Mouse (Mus musculus) hindbrain, postnatal 0 days (tissue): ENCODE results near the gene Mid2. TPM values are rescaled to one million over a fixed set of nuclear protein-coding genes. Genes with fewer than 3 reads are reported as not detected.

ENCODE experiments used
- ATAC-seq: fragments of 200-750 bp; cut with Nextera tagmentation; 2 replicates; pipeline ENCODE4 v1.8.0; 2017; ENCODE audit warnings: mild to moderate bottlenecking, moderate TSS enrichment, moderate library complexity
- DNase-seq: peaks from one replicate; pipeline ENCODE4 v3.0.0-alpha.2; 2015; ENCODE audit warnings: low spot score
- H3K27ac ChIP-seq: fragments of 300-500 bp; sonication (generic); 2 replicates; pipeline ENCODE4 v1.5.1; 2014; ENCODE audit warnings: mild to moderate bottlenecking
- H3K27me3 ChIP-seq: fragments of 300-500 bp; sonication (generic); 2 replicates; pipeline ENCODE4 v1.6.1; 2014; ENCODE audit warnings: low read length, mixed read lengths; ENCODE audit not compliant: insufficient read depth
- H3K36me3 ChIP-seq: fragments of 300-500 bp; sonication (generic); 2 replicates; pipeline ENCODE4 v1.6.1; 2014; ENCODE audit warnings: low read length, mixed read lengths; ENCODE audit not compliant: insufficient read depth
- H3K4me1 ChIP-seq: fragments of 300-500 bp; sonication (generic); 2 replicates; pipeline ENCODE4 v1.6.1; 2014; ENCODE audit warnings: antibody characterized with exemption, low read length, mixed read lengths; ENCODE audit not compliant: insufficient read depth
- H3K4me2 ChIP-seq: fragments of 300-500 bp; sonication (generic); 2 replicates; pipeline ENCODE4 v1.6.1; 2014; ENCODE audit warnings: low read depth, mild to moderate bottlenecking, low read length, moderate library complexity, mixed read lengths
- H3K4me3 ChIP-seq: fragments of 300-500 bp; sonication (generic); 2 replicates; pipeline ENCODE4 v1.5.1; 2014; ENCODE audit warnings: low read length
- H3K9ac ChIP-seq: fragments of 300-500 bp; sonication (generic); replicated peaks from 2 replicates; pipeline ENCODE4 v1.6.1; 2014; ENCODE audit warnings: mild to moderate bottlenecking, low read length, moderate library complexity, mixed read lengths
- H3K9me3 ChIP-seq: fragments of 300-500 bp; sonication (generic); 2 replicates; pipeline ENCODE4 v1.6.1; 2016; ENCODE audit warnings: low read length, mixed read lengths
- CTCF ChIP-seq: IDR thresholded peaks from 2 replicates; pipeline ENCODE4 v1.5.1; 2016; ENCODE audit warnings: antibody characterized with exemption, control low read depth, low read depth
- WGBS: fragments of 180-500 bp; shearing (Covaris S2); extraction: QIAGEN DNeasy Blood & Tissue Kit; methylation state at CpG from one replicate; pipeline ENCODE4 v1.1.7; 2014; 5-methylcytosine and 5-hydroxymethylcytosine counted together
- polyA plus RNA-seq: library from polyadenylated mRNA; unstranded; fragments of >200 nt; fragmentation: Nextera tagmentation; extraction: Ambion mirVana; gene quantifications from 2 replicates; pipeline ENCODE4 v1.2.1, GENCODE M21; 2015
- total RNA-seq: library from RNA; depleted of rRNA; stranded (reverse); fragments of >200 nt; gene quantifications from 2 replicates; pipeline ENCODE4 v1.2.3, GENCODE M21; 2014; rRNA removed

The Mid2 gene
- total and polyA plus RNA-seq, 2 experiments from 2014 or later: 4.6 to 26.3 TPM

GRCm38 (mm10) chrX:140738986-140739385, 74.6 kb downstream of the Mid2 start:
- TF ChIP-seq CTCF: no peak
- Histone ChIP-seq H3K9ac (no peak overlapping the region), H3K27me3 (no peaks in the 10 kb centered on the region), H3K36me3 (no peaks in the 10 kb centered on the region), H3K4me2 (no peak overlapping the region), H3K27ac (no peak overlapping the region), H3K9me3 (no peaks in the 10 kb centered on the region), H3K4me1 (no peaks in the 10 kb centered on the region), H3K4me3 (no peak overlapping the region)
- ATAC-seq (no peak), DNase-seq (no peak)

- no peak for TF ChIP-seq CTCF
- no peak overlapping the region for H3K9ac ChIP-seq
- no peak overlapping the region for H3K4me2 ChIP-seq
- ATAC-seq: no peak
- H3K27ac ChIP-seq: no peak overlapping the region
- WGBS: 53% methylated on average over 5 of the region's 5 CpGs
- H3K27me3 ChIP-seq: no peaks in the 10 kb centered on the region
- no peaks in the 10 kb centered on the region for H3K9me3 ChIP-seq
- H3K4me3 ChIP-seq: no peak overlapping the region
- no peaks in the 10 kb centered on the region for H3K4me1 ChIP-seq
- no peaks in the 10 kb centered on the region for H3K36me3 ChIP-seq
- DNase-seq: no peak
Measured at GRCm38 (mm10) chrX:140743213-140743612, 78.8 kb downstream of the Mid2 start.

- H3K27ac ChIP-seq: no peak overlapping the region
- H3K36me3 ChIP-seq: no peaks in the 10 kb centered on the region
- no peaks in the 10 kb centered on the region for H3K4me1 ChIP-seq
- H3K4me2 ChIP-seq: no peak overlapping the region
- ATAC-seq (no peak), DNase-seq (no peak)
- no peaks in the 10 kb centered on the region for H3K9me3 ChIP-seq
- WGBS: 52% methylated on average over 1 of the region's 1 CpGs
- H3K27me3 ChIP-seq: no peaks in the 10 kb centered on the region
- H3K9ac ChIP-seq: no peak overlapping the region
- TF ChIP-seq CTCF: no peak
- H3K4me3 ChIP-seq: no peak overlapping the region
Measured at GRCm38 (mm10) chrX:140769794-140770193, 105.4 kb downstream of the Mid2 start.

- no peak overlapping the region for H3K9ac ChIP-seq
- 80% methylated on average over 2 of the region's 2 CpGs for WGBS
- H3K9me3 ChIP-seq: no peaks in the 10 kb centered on the region
- no peak for ATAC-seq
- no peak overlapping the region for H3K4me3 ChIP-seq
- no peak for DNase-seq
- no peak overlapping the region for H3K27ac ChIP-seq
- H3K36me3 ChIP-seq: no peaks in the 10 kb centered on the region
- TF ChIP-seq CTCF: no peak
- no peak overlapping the region for H3K4me2 ChIP-seq
- H3K4me1 ChIP-seq: no peaks in the 10 kb centered on the region
- H3K27me3 ChIP-seq: no peaks in the 10 kb centered on the region
Measured at GRCm38 (mm10) chrX:140805340-140805739, 140.9 kb downstream of the Mid2 start.

- Histone ChIP-seq H3K4me2 (no peak within 1 kb of the TSS), H3K27ac (no peak within 1 kb of the TSS), H3K27me3 (no peaks in the 10 kb centered on the region), H3K4me1 (no peaks in the 10 kb centered on the region), H3K36me3 (no peaks in the 10 kb centered on the region), H3K9ac (no peak within 1 kb of the TSS), H3K4me3 (no peak within 1 kb of the TSS), H3K9me3 (no peaks in the 10 kb centered on the region)
- no peak for TF ChIP-seq CTCF
- WGBS: 95% methylated on average over 22 of the region's 22 CpGs
- DNase-seq (no peak), ATAC-seq (no peak)
Measured at GRCm38 (mm10) chrX:140813312-140814006, 149.1 kb downstream of the Mid2 start, which contains the start of gene Tex13b. Gene Tex13b (minus strand): TSS chrX:140813433.

Other genes starting within 250 kb of the Mid2 start
- 42.1 and 48.2 TPM in 2 replicates for gene Prps1, start 208.0 kb upstream of the Mid2 start, total RNA-seq
- gene Prps1, start 208.0 kb upstream of the Mid2 start, polyA plus RNA-seq: 79.4 and 83.7 TPM in 2 replicates
- gene Tsc22d3, start 63.9 kb upstream of the Mid2 start, total RNA-seq: 102 and 112 TPM in 2 replicates
- 114 and 117 TPM in 2 replicates for gene Tsc22d3, start 63.9 kb upstream of the Mid2 start, polyA plus RNA-seq
- gene Tex13b, start 148.8 kb downstream of the Mid2 start, total RNA-seq: not detected in 2 replicates
- not detected in 2 replicates for gene Tex13b, start 148.8 kb downstream of the Mid2 start, polyA plus RNA-seq
- 0.10 TPM in 1 of 2 replicates, not detected in the other for gene Vsig1, start 243.0 kb downstream of the Mid2 start, total RNA-seq
- 0.09 TPM in 1 of 2 replicates, not detected in the other for gene Vsig1, start 243.0 kb downstream of the Mid2 start, polyA plus RNA-seq